In the genomic region with DNA sequence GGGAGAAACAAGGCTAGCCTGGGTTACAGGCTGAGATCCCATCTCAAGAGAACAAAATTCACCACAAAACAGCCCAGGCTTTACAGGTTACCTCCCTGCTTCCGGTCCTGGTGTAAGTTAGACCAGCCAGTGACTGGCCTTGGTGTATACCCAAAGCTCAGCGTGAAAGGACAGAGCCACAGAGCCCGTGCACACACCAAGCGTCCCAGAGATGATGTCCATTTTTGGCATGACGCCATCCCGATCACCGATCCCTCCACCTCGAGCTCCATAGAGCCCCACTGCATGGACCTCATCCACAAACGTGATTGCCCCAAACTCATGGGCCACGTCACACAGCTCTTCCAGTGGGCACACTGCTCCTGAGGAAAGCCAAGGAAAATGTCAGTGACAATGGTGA, we compare ENCODE assay signal across 20 mouse cellular contexts. TPM values are rescaled to one million over a fixed set of nuclear protein-coding genes. Genes with fewer than 3 reads are reported as not detected.
"Had no signal": no experiment of that assay in that cellular context is flagged by ENCODE, and none has a peak within 500 bp of the region (broad histone marks: within the 10 kb centered on the region; RNA-seq: fewer than 3 reads in every experiment).

No protein-coding gene starts in this region.

- H3K27ac ChIP-seq: left cerebral cortex, adult 2 months; liver, embryonic 12.5 days; liver, embryonic 15.5 days; lung, embryonic 15.5 days; macrophage; midbrain, embryonic 12.5 days; midbrain, embryonic 15.5 days; neural tube, embryonic 13.5 days had no signal

- H3K4me1 ChIP-seq: liver, embryonic 12.5 days; lung, embryonic 15.5 days; midbrain, embryonic 12.5 days; midbrain, embryonic 15.5 days; neural tube, embryonic 13.5 days had no signal

- H3K27me3 ChIP-seq: liver, embryonic 12.5 days; liver, embryonic 15.5 days; lung, embryonic 15.5 days; midbrain, embryonic 12.5 days; midbrain, embryonic 15.5 days; neural tube, embryonic 13.5 days had no signal

- H3K4me3 ChIP-seq: left cerebral cortex, adult 2 months; liver, embryonic 12.5 days; liver, embryonic 15.5 days; lung, embryonic 15.5 days; midbrain, embryonic 12.5 days; midbrain, embryonic 15.5 days; myocyte; neural tube, embryonic 13.5 days had no signal

- DNase-seq: kidney, adult 8-10 months; kidney, postnatal 14 days; kidney, postnatal 4 days; layer of hippocampus, adult 9-11 months; layer of hippocampus, postnatal 36 days; lung, adult 18-20 months; lung, postnatal 14 days; retina, postnatal 1 day; thymus, adult 18-20 months; thymus, postnatal 36 days had no signal

RNA-seq across cellular contexts. Expression of gene Tlr9, which starts 15.5 kb away (rescaled TPM):
- polyA plus RNA-seq: limb, embryonic 11.5 days; lung, embryonic 15.5 days; midbrain, embryonic 12.5 days; myocyte; neural tube, embryonic 13.5 days had no signal
